Mouse (Mus musculus) kidney, embryonic 16.5 days (tissue): Measurements from ENCODE around the gene Rxfp3. TPM values are rescaled to one million over a fixed set of nuclear protein-coding genes. Genes with fewer than 3 reads are reported as not detected.
"Not testable (repeated sequence)": the region's sequence is repeated elsewhere in the genome, so short reads cannot be mapped to it uniquely, and the experiment has no call there.

ENCODE experiments used
- ATAC-seq: fragments of 200-750 bp; cut with Nextera tagmentation; 2 replicates; pipeline ENCODE4 v1.8.0; 2017; ENCODE audit warnings: moderate TSS enrichment; ENCODE audit not compliant: low FRiP score, low TSS enrichment
- H3K27ac ChIP-seq: fragments of 300-500 bp; sonication (generic); 2 replicates; pipeline ENCODE4 v1.5.1; 2014; ENCODE audit warnings: low read length
- H3K27me3 ChIP-seq: fragments of 300-500 bp; sonication (generic); 2 replicates; pipeline ENCODE4 v1.6.1; 2014; ENCODE audit warnings: low read length, control low read depth, mixed read lengths; ENCODE audit not compliant: insufficient read depth
- H3K36me3 ChIP-seq: fragments of 300-500 bp; sonication (generic); 2 replicates; pipeline ENCODE4 v1.6.1; 2014; ENCODE audit warnings: low read length, control low read depth, mixed read lengths; ENCODE audit not compliant: insufficient read depth
- H3K4me1 ChIP-seq: fragments of 300-500 bp; sonication (generic); 2 replicates; pipeline ENCODE4 v1.6.1; 2014; ENCODE audit warnings: low read length, control low read depth, mixed read lengths; ENCODE audit not compliant: insufficient read depth
- H3K4me2 ChIP-seq: fragments of 300-500 bp; sonication (generic); replicated peaks from 2 replicates; pipeline ENCODE4 v1.6.1; 2014; ENCODE audit warnings: low read depth, low read length
- H3K4me3 ChIP-seq: fragments of 300-500 bp; sonication (generic); 2 replicates; pipeline ENCODE4 v1.5.1; 2014; ENCODE audit warnings: mild to moderate bottlenecking, low read length
- H3K9ac ChIP-seq: fragments of 300-500 bp; sonication (generic); replicated peaks from 2 replicates; pipeline ENCODE4 v1.6.1; 2014; ENCODE audit warnings: low read length
- H3K9me3 ChIP-seq: fragments of 300-500 bp; sonication (generic); 2 replicates; pipeline ENCODE4 v1.6.1; 2016; ENCODE audit warnings: low read length, control low read depth
- WGBS: fragments of 180-500 bp; shearing (Covaris S2); extraction: QIAGEN DNeasy Blood & Tissue Kit; methylation state at CpG from one replicate; pipeline ENCODE4 v1.1.7; 2014; 5-methylcytosine and 5-hydroxymethylcytosine counted together
- polyA plus RNA-seq: library from polyadenylated mRNA; unstranded; fragments of >200 nt; fragmentation: Nextera tagmentation; extraction: Ambion mirVana; gene quantifications from 2 replicates; pipeline ENCODE4 v1.2.1, GENCODE M21; 2015

Gene Rxfp3
- polyA plus RNA-seq, 1 experiment from 2014 or later: 0.37 TPM

DNA sequence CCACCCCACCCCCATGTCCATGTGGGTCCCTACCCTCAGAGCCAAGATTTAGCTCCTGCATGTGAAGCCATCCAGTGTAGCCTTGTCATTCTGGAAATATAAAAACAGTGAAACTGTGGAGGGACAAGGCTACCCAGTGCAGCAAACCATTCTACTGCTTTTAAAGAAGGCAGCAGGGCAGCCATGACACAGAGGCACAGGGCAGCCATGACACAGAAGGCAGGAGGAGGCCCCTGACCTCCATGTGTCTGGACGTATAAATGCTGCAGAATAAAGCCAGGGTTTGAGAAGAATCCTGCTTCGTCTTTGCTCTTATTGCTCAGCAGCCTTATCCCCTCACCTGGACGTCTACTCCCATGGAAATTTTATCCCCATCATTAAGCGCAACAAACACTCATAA, 34.0 kb downstream of the Rxfp3 start:
- WGBS: 61% methylated on average over 4 of the region's 4 CpGs
- H3K27ac ChIP-seq: no peak overlapping the region
- H3K9me3 ChIP-seq: no peaks in the 10 kb centered on the region

DNA sequence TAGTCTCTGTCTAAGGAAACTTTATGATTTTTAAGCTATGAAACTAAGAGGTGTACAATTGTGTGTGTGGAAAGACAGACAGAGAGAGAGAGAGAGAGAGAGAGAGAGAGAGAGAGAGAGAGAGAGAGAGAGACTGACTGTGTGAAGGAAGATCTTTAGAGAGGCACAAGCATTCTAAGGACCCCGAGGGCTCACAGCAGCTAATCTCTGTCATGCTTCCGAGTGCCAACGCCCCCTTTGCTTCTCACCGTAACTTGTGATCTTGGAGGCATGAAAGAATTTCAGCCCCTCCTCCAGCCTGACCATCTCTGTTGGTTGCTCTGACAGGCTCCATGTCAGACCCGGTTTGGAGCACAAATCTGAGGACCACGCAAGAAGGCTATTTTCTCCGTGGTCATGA, 37.4 kb downstream of the Rxfp3 start, which contains the start of gene Slc45a2:
Gene Slc45a2, plus strand, starts transcription at position 301 of the 400 bp plus-strand sequence.
- Histone ChIP-seq H3K4me1 (no peaks in the 10 kb centered on the region), H3K36me3 (no peaks in the 10 kb centered on the region), H3K27ac (no peak within 1 kb of the TSS), H3K9me3 (no peaks in the 10 kb centered on the region), H3K4me2 (peak within 1 kb of the TSS; percentile 25; the same call in 1 of the 2 replicates), H3K9ac (no peak within 1 kb of the TSS), H3K27me3 (no peaks in the 10 kb centered on the region), H3K4me3 (no peak within 1 kb of the TSS)
- 56% methylated on average over 7 of the region's 7 CpGs for WGBS
- no peak for ATAC-seq

More for the DNA sequence above, 34.0 kb downstream of the Rxfp3 start:
- no peak overlapping the region for H3K4me3 ChIP-seq
- H3K36me3 ChIP-seq: no peaks in the 10 kb centered on the region
- no peak overlapping the region for H3K9ac ChIP-seq
- no peak overlapping the region for H3K4me2 ChIP-seq
- no peaks in the 10 kb centered on the region for H3K27me3 ChIP-seq
- ATAC-seq: no peak
- no peaks in the 10 kb centered on the region for H3K4me1 ChIP-seq

DNA sequence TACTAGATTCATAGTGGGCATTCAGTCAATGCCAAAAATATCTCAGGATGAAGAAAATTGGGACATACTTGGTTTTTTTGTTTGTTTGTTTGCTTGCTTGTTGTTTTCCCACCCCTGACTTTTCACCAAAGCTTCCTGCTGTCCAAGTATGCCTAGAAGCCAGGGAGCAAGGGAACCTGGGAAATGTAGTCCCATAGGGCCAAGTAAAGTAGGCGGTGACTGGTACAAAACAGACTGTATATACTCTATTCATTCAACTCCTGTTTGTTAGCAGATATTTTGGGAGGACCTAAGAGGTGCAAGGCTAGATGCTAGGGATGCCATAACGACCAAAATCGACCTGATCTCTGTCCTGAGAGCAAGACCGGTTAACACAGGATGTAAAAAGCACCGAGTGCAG, 38.0 kb downstream of the Rxfp3 start:
- peak; percentile 77 for ATAC-seq

DNA sequence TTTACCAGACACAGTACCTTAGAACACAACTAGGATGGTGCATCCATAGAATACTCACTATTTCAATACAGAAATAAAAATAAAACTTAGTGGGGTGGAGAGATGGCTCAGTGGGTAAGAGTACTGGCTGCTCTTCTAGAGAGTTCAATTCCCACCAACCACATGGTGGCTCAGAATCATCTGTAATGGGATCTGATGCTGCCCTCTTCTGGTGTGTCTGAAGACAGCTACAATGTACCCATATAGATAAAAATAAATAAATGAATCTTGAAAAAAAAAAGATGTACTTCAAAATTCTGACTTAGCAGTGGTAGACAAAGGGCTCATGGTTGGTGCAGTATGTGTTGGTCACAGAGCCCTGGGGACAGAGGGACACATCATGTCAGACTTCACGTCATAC, 46.2 kb downstream of the Rxfp3 start:
- Histone ChIP-seq H3K4me2 (no peak overlapping the region), H3K27me3 (no peaks in the 10 kb centered on the region), H3K9ac (no peak overlapping the region), H3K4me1 (no peaks in the 10 kb centered on the region), H3K27ac (no peak overlapping the region), H3K4me3 (no peak overlapping the region), H3K36me3 (peaks cover 25% of the 10 kb centered on the region; the same call in 1 of the 2 replicates), H3K9me3 (no peaks in the 10 kb centered on the region)
- 79% methylated on average over 1 of the region's 1 CpGs for WGBS
- ATAC-seq: no peak

More for the DNA sequence above, 38.0 kb downstream of the Rxfp3 start:
- no peak overlapping the region for H3K9ac ChIP-seq
- 40% methylated on average over 5 of the region's 5 CpGs for WGBS
- 0 out of 2 replicates have a peak, but pooled peaks cover 4% of the 10 kb centered on the region for H3K36me3 ChIP-seq
- H3K4me3 ChIP-seq: no peak overlapping the region
- no peaks in the 10 kb centered on the region for H3K4me1 ChIP-seq
- no peaks in the 10 kb centered on the region for H3K9me3 ChIP-seq
- H3K4me2 ChIP-seq: peak overlapping the region; percentile 25; the same call in 1 of the 2 replicates
- no peak overlapping the region for H3K27ac ChIP-seq
- no peaks in the 10 kb centered on the region for H3K27me3 ChIP-seq

DNA sequence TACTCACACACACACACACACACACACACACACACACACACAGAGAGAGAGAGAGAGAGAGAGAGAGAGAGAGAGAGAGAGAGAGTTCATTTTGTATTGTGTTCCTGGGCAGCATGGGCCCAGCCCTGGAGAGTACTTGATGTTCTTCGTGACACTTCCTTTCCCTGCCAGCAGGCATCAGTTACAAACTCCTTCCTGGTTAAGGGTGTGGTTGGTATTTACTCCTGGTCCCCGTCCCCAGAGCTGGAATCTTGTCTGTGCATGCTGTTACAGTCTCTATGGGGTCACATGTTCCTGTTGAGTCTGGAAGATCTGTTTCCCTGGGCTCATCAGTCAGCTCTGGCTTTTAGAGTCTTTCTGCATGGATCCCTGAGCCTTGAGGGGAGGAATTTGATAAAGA, 47.4 kb downstream of the Rxfp3 start:
- H3K27ac ChIP-seq: no peak overlapping the region
- WGBS: 60% methylated on average over 2 of the region's 2 CpGs
- no peak for ATAC-seq
- no peak overlapping the region for H3K4me3 ChIP-seq
- H3K4me1 ChIP-seq: no peaks in the 10 kb centered on the region
- peaks cover 25% of the 10 kb centered on the region; the same call in 1 of the 2 replicates for H3K36me3 ChIP-seq
- no peaks in the 10 kb centered on the region for H3K9me3 ChIP-seq
- no peak overlapping the region for H3K4me2 ChIP-seq
- H3K27me3 ChIP-seq: no peaks in the 10 kb centered on the region
- no peak overlapping the region for H3K9ac ChIP-seq

DNA sequence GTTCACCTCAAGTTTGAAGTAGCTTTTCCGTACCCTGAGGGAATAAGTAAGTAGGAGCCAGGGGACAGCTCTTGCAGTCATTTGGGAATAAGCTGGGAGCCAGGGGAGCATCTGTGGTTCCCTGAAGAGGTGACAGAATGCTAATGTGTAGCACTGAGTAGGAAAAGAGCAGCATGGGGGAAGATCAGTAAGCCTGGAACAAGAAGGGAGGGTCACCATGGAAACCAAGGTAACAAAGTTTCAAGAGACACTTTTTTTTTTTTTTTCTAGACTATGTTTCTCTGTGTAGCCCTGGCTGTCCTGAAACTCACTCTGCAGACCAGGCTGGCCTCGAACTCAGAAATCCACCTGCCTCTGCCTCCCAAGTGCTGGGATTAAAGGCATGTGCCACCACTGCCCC, 51.3 kb downstream of the Rxfp3 start:
- WGBS: 84% methylated on average over 2 of the region's 2 CpGs
- not testable (repeated sequence) for ATAC-seq, H3K4me2 ChIP-seq, H3K9me3 ChIP-seq, H3K4me1 ChIP-seq, H3K4me3 ChIP-seq, H3K9ac ChIP-seq, H3K27me3 ChIP-seq
- Histone ChIP-seq H3K36me3 (peaks cover 25% of the 10 kb centered on the region; the same call in 1 of the 2 replicates), H3K27ac (peak overlapping the region; percentile 56)

DNA sequence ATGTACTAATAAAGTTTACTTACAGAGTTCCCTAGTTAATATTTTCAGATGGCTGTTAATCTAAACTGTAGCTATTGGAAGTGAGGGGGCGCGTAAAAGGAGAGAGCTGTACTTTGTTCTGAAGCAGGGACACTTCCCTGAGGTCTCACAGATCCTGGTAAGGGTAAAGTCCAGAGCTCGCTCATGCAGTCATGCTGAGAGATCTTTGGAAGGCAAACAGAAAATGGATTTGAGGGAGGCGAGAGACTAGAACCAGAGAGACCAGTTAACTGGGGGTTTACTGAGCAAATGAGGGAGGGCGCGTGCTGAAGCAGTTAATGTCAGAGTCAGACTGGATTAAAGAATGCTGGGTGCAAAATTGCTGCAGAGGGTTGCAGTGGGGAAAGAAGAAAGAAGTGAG, 52.0 kb downstream of the Rxfp3 start:
- H3K27ac ChIP-seq: peak overlapping the region; percentile 56
- 77% methylated on average over 6 of the region's 6 CpGs for WGBS

More for the DNA sequence above, 52.0 kb downstream of the Rxfp3 start:
- Histone ChIP-seq H3K9me3 (no peaks in the 10 kb centered on the region), H3K4me2 (no peak overlapping the region), H3K9ac (no peak overlapping the region; the same call in 1 of the 2 replicates), H3K36me3 (peaks cover 25% of the 10 kb centered on the region; the same call in 1 of the 2 replicates), H3K27me3 (no peaks in the 10 kb centered on the region), H3K4me1 (peaks cover 9% of the 10 kb centered on the region; the same call in 1 of the 2 replicates), H3K4me3 (no peak overlapping the region)
- no peak for ATAC-seq

Other genes with a start within 250 kb of the Rxfp3 start
- gene C1qtnf3, start 85.7 kb downstream of the Rxfp3 start, polyA plus RNA-seq: 12.3 and 15.1 TPM in 2 replicates
- gene Amacr, start 56.2 kb downstream of the Rxfp3 start, polyA plus RNA-seq: 37.1 and 44.4 TPM in 2 replicates
- gene Slc45a2, start 37.3 kb downstream of the Rxfp3 start, polyA plus RNA-seq: 0.05 TPM in 1 of 2 replicates, not detected in the other
- 3.6 and 3.8 TPM in 2 replicates for gene Adamts12, start 26.8 kb upstream of the Rxfp3 start, polyA plus RNA-seq